Mouse (Mus musculus): ENCODE measurements around the gene Cdca7.

Gene Cdca7

GRCm38 (mm10) chr2:72491650-72492049 is 15.7 kb downstream of the Cdca7 start:
- no peak for DNase-seq (ENCODE audit: low read depth, low spot score)

- DNase-seq (ENCODE audit: low read depth, low spot score): no peak
Observed at GRCm38 (mm10) chr2:72493039-72493438, 17.1 kb downstream of the Cdca7 start.

DNA sequence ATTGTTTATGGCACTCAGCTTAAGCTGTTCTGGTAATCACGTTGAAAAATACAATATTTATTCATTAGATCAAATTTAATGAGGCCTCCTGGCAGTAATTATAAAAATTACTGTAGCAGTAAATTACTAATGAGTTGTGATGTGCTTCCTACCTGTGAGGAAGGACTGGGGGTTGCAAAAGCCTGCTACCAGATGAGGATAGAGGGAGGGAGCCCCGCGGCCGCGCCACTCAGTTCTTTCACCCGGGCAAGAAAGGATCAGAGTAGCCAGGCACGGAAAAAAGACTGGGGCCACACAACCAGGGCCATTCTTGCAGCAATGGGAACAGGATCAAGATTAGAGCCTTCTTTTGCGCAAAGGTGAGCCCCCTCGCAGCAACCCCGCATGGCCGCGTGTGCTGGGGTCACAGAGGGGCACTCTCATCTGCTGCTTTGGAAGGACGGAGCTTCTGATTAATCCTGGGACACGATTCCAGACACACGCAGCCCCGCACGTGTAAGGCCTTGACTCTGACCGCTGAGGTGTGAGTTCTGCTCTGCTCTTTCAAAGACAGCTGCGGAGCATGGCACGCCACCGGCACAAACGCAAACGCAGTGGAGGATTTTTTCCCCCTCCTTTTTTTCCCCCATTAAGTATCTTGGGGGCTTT is 23.2 kb downstream of the Cdca7 start:
- DNase-seq (ENCODE audit: low read depth, low spot score): no peak

DNA sequence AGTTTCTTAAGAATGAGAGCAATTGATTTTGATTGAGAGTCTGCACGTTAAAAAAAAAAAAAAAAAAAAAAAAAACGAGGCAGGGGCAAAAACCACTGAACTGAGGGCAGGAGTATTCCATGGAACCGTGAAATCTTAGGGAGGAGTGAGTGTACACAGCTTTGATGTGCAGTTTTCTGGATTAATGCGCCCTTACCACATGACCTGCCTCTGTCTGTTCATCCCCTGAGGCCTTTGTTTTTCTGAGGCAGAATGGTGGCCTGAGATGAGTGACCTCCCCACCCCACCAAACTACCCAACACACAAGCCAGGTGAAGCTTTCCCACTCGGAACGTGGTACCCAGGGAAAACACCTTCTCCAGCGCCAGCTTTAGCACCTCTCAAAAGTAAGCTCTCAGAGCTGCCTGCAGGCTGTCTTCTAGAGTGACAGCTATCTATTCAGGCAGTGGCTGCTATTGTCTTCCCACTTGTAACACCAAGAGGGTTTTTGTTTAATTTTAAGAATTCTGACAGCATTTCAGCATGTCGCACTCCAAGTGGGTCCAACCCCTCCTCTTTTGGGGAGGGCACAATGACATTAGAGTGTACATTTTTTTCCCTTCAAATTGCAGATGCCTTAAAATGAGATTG is 23.9 kb downstream of the Cdca7 start:
- DNase-seq (ENCODE audit: low read depth, low spot score): no peak

DNA sequence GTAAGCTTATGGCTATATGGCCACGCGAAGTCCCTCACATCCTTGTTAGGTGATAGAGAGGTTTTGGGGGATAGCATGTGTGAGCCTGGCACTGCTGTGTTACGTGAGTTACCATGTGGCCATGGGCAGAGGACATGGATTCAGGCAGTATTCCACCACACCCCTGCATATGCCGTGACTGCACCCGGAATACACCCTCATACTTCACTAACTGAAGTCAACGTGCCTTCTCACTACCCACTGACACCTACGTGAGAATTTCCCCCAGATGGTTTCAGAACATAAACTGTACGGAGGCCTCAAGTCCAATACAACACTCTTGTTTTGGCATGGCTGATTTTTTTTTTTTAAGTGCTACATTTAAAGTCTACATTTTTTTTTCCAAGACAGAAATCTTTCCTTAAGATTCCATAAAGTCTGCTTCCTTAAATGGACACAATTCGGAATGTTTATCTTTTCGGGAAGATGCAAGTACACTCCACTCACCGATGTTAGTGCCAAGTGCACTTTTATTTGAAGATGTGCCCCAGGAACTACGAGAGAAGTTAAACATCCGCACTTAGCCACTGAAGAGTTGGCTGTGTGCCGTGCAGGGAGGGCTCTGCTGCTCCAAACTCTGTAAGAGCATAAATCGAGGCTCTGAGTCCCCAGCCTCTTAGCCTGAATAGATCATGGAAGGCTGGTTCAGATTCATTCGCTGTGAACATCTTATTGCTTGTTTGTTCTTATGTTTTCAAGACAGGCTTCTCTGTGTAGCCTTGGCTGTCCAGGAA is 26.3 kb downstream of the Cdca7 start:
- DNase-seq (ENCODE audit: low read depth, low spot score): no peak

- no peak for DNase-seq (ENCODE audit: low read depth, low spot score)
Observed at GRCm38 (mm10) chr2:72503646-72504045, 27.7 kb downstream of the Cdca7 start.

DNA sequence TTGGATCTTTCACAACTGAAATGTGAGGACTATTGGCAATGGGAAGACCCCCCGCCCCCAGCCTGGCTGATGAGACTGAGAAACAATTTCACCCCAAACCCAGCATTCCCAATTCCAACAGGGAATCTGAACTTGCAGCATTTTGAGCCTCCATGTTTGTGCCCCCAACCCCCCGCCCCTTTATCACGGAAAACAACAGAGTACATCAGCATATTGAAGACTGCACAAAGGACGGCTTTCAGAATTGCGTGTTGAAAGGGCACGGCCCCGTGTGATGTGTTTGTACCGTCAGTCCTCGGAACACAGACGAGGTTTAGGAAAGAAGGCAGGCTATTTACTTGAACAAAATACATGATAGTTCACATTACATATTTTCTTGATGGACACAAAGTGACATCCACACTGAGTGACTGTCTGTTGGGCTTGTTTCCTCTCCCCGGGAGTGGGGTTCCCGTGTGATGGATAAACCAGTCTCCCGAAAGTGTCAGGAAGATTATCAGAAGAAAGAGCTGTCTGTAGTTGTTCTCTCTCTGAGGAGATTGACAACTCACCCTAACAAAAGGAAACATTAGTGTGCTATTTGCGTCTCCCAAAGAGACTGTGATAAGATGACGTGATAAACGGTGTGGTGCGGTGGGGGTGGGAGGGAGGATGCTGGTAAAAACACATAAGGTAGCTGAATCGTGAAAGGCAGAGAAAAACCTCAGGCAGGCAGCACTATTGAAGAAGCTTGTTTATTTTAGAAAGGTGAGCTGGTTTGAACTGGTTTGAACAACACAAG is 32.1 kb downstream of the Cdca7 start:
- DNase-seq (ENCODE audit: low read depth, low spot score): no peak

DNA sequence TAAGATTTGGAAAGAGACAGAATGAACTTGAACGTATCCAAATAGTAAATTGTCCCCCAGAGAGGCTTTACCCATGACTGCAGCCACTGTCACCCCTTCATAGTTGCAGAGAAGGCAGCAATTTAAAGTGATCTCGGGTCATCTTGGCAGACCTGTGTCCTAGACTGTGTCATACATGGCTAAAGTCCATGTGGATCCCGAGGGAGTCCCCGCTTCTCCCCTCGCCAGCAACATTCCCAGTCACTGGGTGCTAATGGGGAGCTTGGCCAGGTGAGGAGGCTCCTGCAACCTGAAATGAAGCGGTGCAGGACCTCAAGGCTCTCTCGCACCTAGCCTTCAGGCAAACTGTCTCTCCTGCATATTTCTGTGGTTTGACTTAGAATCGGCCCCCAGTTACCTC is 32.9 kb downstream of the Cdca7 start:
- DNase-seq (ENCODE audit: low read depth, low spot score): no peak

DNA sequence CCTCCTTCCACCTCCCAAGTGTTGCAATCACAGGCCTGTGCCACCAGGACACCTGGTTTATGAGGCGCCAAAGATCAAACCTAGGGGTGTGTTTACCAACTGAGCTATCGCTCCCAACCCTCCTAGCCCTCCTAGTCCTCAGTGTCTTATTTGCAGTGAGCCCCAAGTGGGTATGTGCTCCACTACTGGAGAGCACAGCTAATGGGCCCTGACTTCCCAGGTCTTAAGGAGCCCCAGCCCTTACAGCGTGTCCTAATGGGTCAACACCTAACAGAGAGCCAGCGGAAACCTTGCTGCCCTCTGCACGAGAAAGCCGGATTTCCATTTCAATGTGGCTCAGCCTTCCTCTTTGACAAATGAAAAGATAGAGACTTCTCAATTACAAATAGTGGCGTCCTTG is 39.6 kb downstream of the Cdca7 start:
- DNase-seq (ENCODE audit: low read depth, low spot score): no peak

DNA sequence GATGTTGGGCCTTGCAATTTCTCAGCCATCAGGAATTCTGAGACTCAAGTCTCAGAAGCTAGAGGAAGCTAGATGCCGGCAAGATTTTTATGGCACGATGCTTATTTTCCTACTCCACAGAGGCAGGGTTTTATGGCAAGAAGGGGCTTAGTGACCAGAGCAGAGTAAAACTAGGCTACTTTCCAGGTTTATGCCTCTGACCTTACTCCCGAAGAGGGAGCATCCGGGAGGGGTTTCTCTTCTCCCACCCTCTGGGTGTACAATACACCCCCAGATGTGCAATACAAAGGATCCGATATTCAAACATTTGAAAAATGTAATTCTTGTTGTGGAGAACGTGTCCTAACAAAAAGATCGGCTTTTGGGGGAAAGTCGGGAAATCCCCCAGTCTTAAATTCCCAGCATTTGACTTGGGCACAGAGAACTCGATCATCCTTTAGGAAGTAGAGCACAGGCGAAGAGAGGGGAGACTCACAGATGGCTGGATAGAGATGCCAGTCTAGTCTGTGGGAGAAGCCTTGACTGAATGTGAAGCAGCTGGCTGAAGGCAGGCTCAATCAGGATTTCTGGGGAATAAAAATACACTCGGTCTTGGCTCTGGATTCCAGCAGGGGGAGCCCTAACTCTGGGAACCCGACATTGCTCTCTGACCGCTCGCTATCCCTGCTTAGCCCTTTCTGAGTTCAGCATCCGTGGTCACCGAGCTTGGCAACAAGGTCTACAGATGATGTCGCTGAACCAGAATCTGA is 40.2 kb downstream of the Cdca7 start:
- no peak for DNase-seq (ENCODE audit: low read depth, low spot score)

DNA sequence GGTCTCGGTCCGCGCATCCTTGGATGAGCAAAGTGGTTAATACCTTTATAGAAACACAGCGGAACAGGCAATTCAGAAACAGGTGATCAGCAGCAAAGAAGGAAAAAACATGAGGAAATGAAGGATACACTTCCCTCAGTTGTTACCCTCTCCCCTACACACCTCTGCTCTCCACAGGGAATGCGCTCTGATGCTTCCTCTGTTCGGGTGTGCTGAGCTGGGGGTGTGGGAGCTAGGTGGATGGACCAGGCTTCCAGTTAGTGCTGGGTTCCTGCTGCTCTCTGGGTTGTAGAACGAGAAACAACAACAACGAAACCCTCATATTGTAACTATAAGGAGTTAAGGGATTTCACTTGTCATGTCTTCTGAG is 40.7 kb downstream of the Cdca7 start:
- DNase-seq (ENCODE audit: low read depth, low spot score): no peak

GRCm38 (mm10) chr2:72524022-72524421 is 48.1 kb downstream of the Cdca7 start:
- DNase-seq (ENCODE audit: low read depth, low spot score): no peak

DNA sequence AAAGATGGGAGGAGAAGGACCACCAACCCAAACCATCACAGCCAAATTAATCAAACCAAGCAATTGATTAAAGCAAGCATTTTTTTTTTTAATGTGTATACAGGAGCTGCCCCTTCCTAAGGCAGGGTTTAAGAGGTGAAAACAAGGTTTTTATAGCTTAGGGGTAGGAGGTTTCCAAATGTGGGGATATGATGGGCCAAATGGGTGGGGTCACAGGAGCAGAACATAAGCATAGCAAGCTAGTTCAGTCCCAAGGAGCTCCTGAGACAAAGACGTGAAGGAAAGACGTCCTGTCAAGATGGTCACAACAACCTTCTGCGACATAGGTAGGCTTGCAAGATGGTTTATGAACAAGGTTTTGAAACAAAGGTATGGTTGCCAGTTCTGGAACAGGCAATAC is 49.6 kb downstream of the Cdca7 start:
- DNase-seq (ENCODE audit: low read depth, low spot score): no peak

- DNase-seq (ENCODE audit: low read depth, low spot score): no peak
Observed at GRCm38 (mm10) chr2:72529026-72529357, 53.0 kb downstream of the Cdca7 start.

- DNase-seq (ENCODE audit: low read depth, low spot score): no peak
Observed at GRCm38 (mm10) chr2:72529358-72530319, 53.7 kb downstream of the Cdca7 start.

GRCm38 (mm10) chr2:72535889-72536288 is 59.9 kb downstream of the Cdca7 start:
- no peak for DNase-seq (ENCODE audit: low read depth, low spot score)

Measured in c-Kit-negative CD71-positive TER-119-positive erythroid progenitor cells, embryonic 14.5 days (primary cell).